Mouse (Mus musculus): ENCODE measurements around the gene Rras. TPM values are rescaled to one million over a fixed set of nuclear protein-coding genes. Genes with fewer than 3 reads are reported as not detected.

The Rras gene
- polyA plus RNA-seq, 1 experiment from 2014 or later, result 71.6 TPM

- Histone ChIP-seq H3K27ac (replicated peaks) (no peak overlapping the region), H3K36me3 (peaks cover 80% of the 10 kb centered on the region), H3K27me3 (replicated peaks) (no peaks in the 10 kb centered on the region), H3K4me2 (no peak overlapping the region), H3K4me1 (peaks cover 48% of the 10 kb centered on the region), H3K9me3 (no peaks in the 10 kb centered on the region), H3K4me3 (no peak overlapping the region), H3K9ac (peak overlapping the region; percentile 24; the same call in 1 of the 2 replicates)
- ATAC-seq (ENCODE audit: extremely low read depth, insufficient number of reproducible peaks, low FRiP score, low TSS enrichment), result no peak
- WGBS, result 72% methylated on average over 7 of the region's 7 CpGs
Measured at GRCm38 (mm10) chr7:45002440-45002839, 15.3 kb upstream of the Rras start.

- H3K9me3 ChIP-seq, result no peaks in the 10 kb centered on the region
- H3K36me3 ChIP-seq, result peaks cover 100% of the 10 kb centered on the region
- peak overlapping the region; percentile 43; the same call in 1 of the 2 replicates for H3K27ac ChIP-seq (replicated peaks)
- no peak overlapping the region for H3K4me3 ChIP-seq
- no peak overlapping the region for H3K9ac ChIP-seq
- 52% methylated on average over 3 of the region's 3 CpGs for WGBS
- no peak for ATAC-seq (ENCODE audit: extremely low read depth, insufficient number of reproducible peaks, low FRiP score, low TSS enrichment)
- H3K4me2 ChIP-seq, result no peak overlapping the region
- no peaks in the 10 kb centered on the region for H3K27me3 ChIP-seq (replicated peaks)
- H3K4me1 ChIP-seq, result peaks cover 33% of the 10 kb centered on the region
Measured at GRCm38 (mm10) chr7:45004546-45004945, 13.2 kb upstream of the Rras start.

GRCm38 (mm10) chr7:45005321-45005992 lies 12.3 kb upstream of the Rras start:
- Histone ChIP-seq H3K27me3 (replicated peaks) (no peaks in the 10 kb centered on the region), H3K27ac (replicated peaks) (0 out of 2 replicates have a peak overlapping the region, but pooled peaks have one; percentile 28), H3K4me3 (no peak overlapping the region), H3K9ac (peak overlapping the region; percentile 52; the same call in 1 of the 2 replicates), H3K4me1 (peaks cover 25% of the 10 kb centered on the region), H3K9me3 (no peaks in the 10 kb centered on the region), H3K36me3 (peaks cover 100% of the 10 kb centered on the region), H3K4me2 (no peak overlapping the region)
- 85% methylated on average over 6 of the region's 6 CpGs for WGBS
- no peak for ATAC-seq (ENCODE audit: extremely low read depth, insufficient number of reproducible peaks, low FRiP score, low TSS enrichment)

GRCm38 (mm10) chr7:45006503-45006902 lies 11.3 kb upstream of the Rras start:
- Histone ChIP-seq H3K4me1 (peaks cover 18% of the 10 kb centered on the region), H3K4me3 (no peak overlapping the region), H3K4me2 (no peak overlapping the region), H3K27me3 (replicated peaks) (no peaks in the 10 kb centered on the region), H3K27ac (replicated peaks) (no peak overlapping the region), H3K36me3 (peaks cover 100% of the 10 kb centered on the region), H3K9me3 (no peaks in the 10 kb centered on the region), H3K9ac (no peak overlapping the region)
- WGBS, result 96% methylated on average over 12 of the region's 12 CpGs
- ATAC-seq (ENCODE audit: extremely low read depth, insufficient number of reproducible peaks, low FRiP score, low TSS enrichment), result no peak

- Histone ChIP-seq H3K27me3 (replicated peaks) (no peaks in the 10 kb centered on the region), H3K36me3 (peaks cover 100% of the 10 kb centered on the region), H3K27ac (replicated peaks) (no peak overlapping the region), H3K4me2 (no peak overlapping the region), H3K4me3 (no peak overlapping the region), H3K9me3 (no peaks in the 10 kb centered on the region), H3K9ac (no peak overlapping the region), H3K4me1 (peaks cover 18% of the 10 kb centered on the region)
- WGBS, result 93% methylated on average over 29 of the region's 29 CpGs
- no peak for ATAC-seq (ENCODE audit: extremely low read depth, insufficient number of reproducible peaks, low FRiP score, low TSS enrichment)
Measured at GRCm38 (mm10) chr7:45007141-45007540, 10.6 kb upstream of the Rras start.

- Histone ChIP-seq H3K4me1 (peaks cover 18% of the 10 kb centered on the region), H3K9me3 (no peaks in the 10 kb centered on the region), H3K4me3 (no peak overlapping the region), H3K36me3 (peaks cover 100% of the 10 kb centered on the region), H3K27ac (replicated peaks) (no peak overlapping the region), H3K9ac (no peak overlapping the region), H3K27me3 (replicated peaks) (no peaks in the 10 kb centered on the region), H3K4me2 (no peak overlapping the region)
- ATAC-seq (ENCODE audit: extremely low read depth, insufficient number of reproducible peaks, low FRiP score, low TSS enrichment), result no peak
- WGBS, result 93% methylated on average over 30 of the region's 30 CpGs
Measured at GRCm38 (mm10) chr7:45007846-45008245, 9.9 kb upstream of the Rras start.

- no peak overlapping the region for H3K4me3 ChIP-seq
- H3K9me3 ChIP-seq, result no peaks in the 10 kb centered on the region
- ATAC-seq (ENCODE audit: extremely low read depth, insufficient number of reproducible peaks, low FRiP score, low TSS enrichment), result no peak
- H3K4me2 ChIP-seq, result no peak overlapping the region
- H3K9ac ChIP-seq, result no peak overlapping the region
- H3K4me1 ChIP-seq, result peaks cover 23% of the 10 kb centered on the region
- 94% methylated on average over 19 of the region's 19 CpGs for WGBS
- H3K36me3 ChIP-seq, result peaks cover 100% of the 10 kb centered on the region
- no peaks in the 10 kb centered on the region for H3K27me3 ChIP-seq (replicated peaks)
- H3K27ac ChIP-seq (replicated peaks), result no peak overlapping the region
Measured at GRCm38 (mm10) chr7:45008411-45008810, 9.3 kb upstream of the Rras start.

- WGBS, result 95% methylated on average over 6 of the region's 6 CpGs
- Histone ChIP-seq H3K4me1 (peaks cover 22% of the 10 kb centered on the region), H3K4me2 (no peak overlapping the region), H3K4me3 (no peak overlapping the region), H3K9me3 (no peaks in the 10 kb centered on the region), H3K36me3 (peaks cover 71% of the 10 kb centered on the region), H3K9ac (no peak overlapping the region), H3K27me3 (replicated peaks) (no peaks in the 10 kb centered on the region), H3K27ac (replicated peaks) (no peak overlapping the region)
- ATAC-seq (ENCODE audit: extremely low read depth, insufficient number of reproducible peaks, low FRiP score, low TSS enrichment), result no peak
Measured at GRCm38 (mm10) chr7:45012011-45012410, 5.8 kb upstream of the Rras start.

- peaks cover 22% of the 10 kb centered on the region for H3K4me1 ChIP-seq
- no peak overlapping the region for H3K4me3 ChIP-seq
- peaks cover 63% of the 10 kb centered on the region for H3K36me3 ChIP-seq
- no peaks in the 10 kb centered on the region for H3K27me3 ChIP-seq (replicated peaks)
- WGBS, result 74% methylated on average over 4 of the region's 4 CpGs
- no peaks in the 10 kb centered on the region for H3K9me3 ChIP-seq
- no peak overlapping the region for H3K27ac ChIP-seq (replicated peaks)
- 0 out of 2 replicates have a peak overlapping the region, but pooled peaks have one; percentile 5 for H3K9ac ChIP-seq
- H3K4me2 ChIP-seq, result no peak overlapping the region
- ATAC-seq (ENCODE audit: extremely low read depth, insufficient number of reproducible peaks, low FRiP score, low TSS enrichment), result no peak
Measured at GRCm38 (mm10) chr7:45012824-45013223, 4.9 kb upstream of the Rras start.

GRCm38 (mm10) chr7:45013366-45014095 lies 4.2 kb upstream of the Rras start:
- no peak overlapping the region for H3K4me2 ChIP-seq
- H3K4me3 ChIP-seq, result no peak overlapping the region
- H3K9ac ChIP-seq, result 0 out of 2 replicates have a peak overlapping the region, but pooled peaks have one; percentile 5
- peaks cover 56% of the 10 kb centered on the region for H3K36me3 ChIP-seq
- no peaks in the 10 kb centered on the region for H3K9me3 ChIP-seq
- H3K4me1 ChIP-seq, result peaks cover 27% of the 10 kb centered on the region
- WGBS, result 94% methylated on average over 16 of the region's 16 CpGs
- H3K27me3 ChIP-seq (replicated peaks), result no peaks in the 10 kb centered on the region
- no peak for ATAC-seq (ENCODE audit: extremely low read depth, insufficient number of reproducible peaks, low FRiP score, low TSS enrichment)
- no peak overlapping the region for H3K27ac ChIP-seq (replicated peaks)

GRCm38 (mm10) chr7:45014096-45014451 lies 3.7 kb upstream of the Rras start:
- H3K9ac ChIP-seq, result peak overlapping the region; percentile 99
- H3K9me3 ChIP-seq, result no peaks in the 10 kb centered on the region
- WGBS, result 89% methylated on average over 3 of the region's 3 CpGs
- peaks cover 32% of the 10 kb centered on the region for H3K4me1 ChIP-seq
- H3K36me3 ChIP-seq, result peaks cover 50% of the 10 kb centered on the region
- no peak overlapping the region for H3K27ac ChIP-seq (replicated peaks)
- H3K4me3 ChIP-seq, result 0 out of 2 replicates have a peak overlapping the region, but pooled peaks have one; percentile 99
- H3K4me2 ChIP-seq, result peak overlapping the region; percentile 79
- no peak for ATAC-seq (ENCODE audit: extremely low read depth, insufficient number of reproducible peaks, low FRiP score, low TSS enrichment)
- H3K27me3 ChIP-seq (replicated peaks), result no peaks in the 10 kb centered on the region

Data from heart, embryonic 13.5 days (tissue).